Mouse (Mus musculus) hindbrain, embryonic 12.5 days (tissue): ENCODE results near the gene Pias3. TPM values are rescaled to one million over a fixed set of nuclear protein-coding genes. Genes with fewer than 3 reads are reported as not detected.
"Not testable (repeated sequence)": the region's sequence is repeated elsewhere in the genome, so short reads cannot be mapped to it uniquely, and the experiment has no call there.

Experiments
- ATAC-seq: fragments of 200-750 bp; cut with Nextera tagmentation; 2 replicates; pipeline ENCODE4 v1.8.0; 2017; ENCODE audit warnings: moderate TSS enrichment; ENCODE audit not compliant: low FRiP score
- H3K27ac ChIP-seq: fragments of 300-500 bp; sonication (generic); 2 replicates; pipeline ENCODE4 v1.5.1; 2016; ENCODE audit warnings: mild to moderate bottlenecking
- H3K27me3 ChIP-seq: fragments of 300-500 bp; sonication (generic); 2 replicates; pipeline ENCODE4 v1.6.1; 2016; ENCODE audit warnings: mild to moderate bottlenecking
- H3K36me3 ChIP-seq: fragments of 300-500 bp; sonication (generic); 2 replicates; pipeline ENCODE4 v1.6.1; 2016; ENCODE audit warnings: mild to moderate bottlenecking
- H3K4me1 ChIP-seq: fragments of 300-500 bp; sonication (generic); 2 replicates; pipeline ENCODE4 v1.6.1; 2016
- H3K4me2 ChIP-seq: fragments of 300-500 bp; sonication (generic); replicated peaks from 2 replicates; pipeline ENCODE4 v1.6.1; 2016; ENCODE audit warnings: mild to moderate bottlenecking
- H3K4me3 ChIP-seq: fragments of 300-500 bp; sonication (generic); 2 replicates; pipeline ENCODE4 v1.5.1; 2016; ENCODE audit warnings: mild to moderate bottlenecking
- H3K9ac ChIP-seq: fragments of 300-500 bp; sonication (generic); 2 replicates; pipeline ENCODE4 v1.6.1; 2016; ENCODE audit warnings: mild to moderate bottlenecking, moderate library complexity
- H3K9me3 ChIP-seq: fragments of 300-500 bp; sonication (generic); replicated peaks from 2 replicates; pipeline ENCODE4 v1.6.1; 2016; ENCODE audit warnings: mild to moderate bottlenecking
- WGBS: fragments of 180-500 bp; shearing (Covaris S2); methylation state at CpG from one replicate; pipeline ENCODE4 v1.1.7; 2016; 5-methylcytosine and 5-hydroxymethylcytosine counted together
- polyA plus RNA-seq: library from polyadenylated mRNA; unstranded; fragments of >200 nt; fragmentation: Nextera tagmentation; extraction: Ambion mirVana; gene quantifications from 2 replicates; pipeline ENCODE4 v1.2.1, GENCODE M21; 2016

Gene Pias3
- polyA plus RNA-seq, 1 experiment from 2014 or later: 48.2 TPM

DNA sequence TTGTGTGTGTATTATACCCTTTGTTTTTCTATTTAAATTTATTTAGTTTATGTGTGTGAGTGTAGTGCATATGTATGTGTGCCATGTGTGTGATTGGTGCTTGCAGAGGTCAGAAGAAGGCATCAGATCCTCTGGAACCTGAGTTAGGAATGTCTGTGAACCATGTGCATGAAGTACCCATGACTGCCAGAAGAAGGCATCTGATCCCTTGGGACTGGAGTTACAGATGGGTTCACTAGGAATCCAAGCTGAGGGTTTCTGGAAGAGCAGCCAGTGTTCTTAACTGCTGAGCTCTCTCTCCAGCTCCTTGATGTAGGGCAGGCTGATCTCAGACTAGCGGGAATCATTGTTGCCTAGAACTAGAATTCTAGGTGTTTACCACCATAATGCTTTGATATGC, 41.8 kb downstream of the Pias3 start:
- Histone ChIP-seq H3K27ac (no peak overlapping the region), H3K27me3 (no peaks in the 10 kb centered on the region), H3K36me3 (no peaks in the 10 kb centered on the region), H3K9me3 (no peaks in the 10 kb centered on the region), H3K9ac (no peak overlapping the region), H3K4me2 (no peak overlapping the region), H3K4me1 (no peaks in the 10 kb centered on the region), H3K4me3 (no peak overlapping the region)
- ATAC-seq: no peak
- 82% methylated on average over 1 of the region's 1 CpGs for WGBS

GRCm38 (mm10) chr3:96740279-96740678, 44.1 kb downstream of the Pias3 start:
- not testable (repeated sequence) for H3K9me3 ChIP-seq, H3K4me3 ChIP-seq, H3K36me3 ChIP-seq, ATAC-seq, H3K4me2 ChIP-seq, H3K27ac ChIP-seq, H3K4me1 ChIP-seq, H3K27me3 ChIP-seq, H3K9ac ChIP-seq

GRCm38 (mm10) chr3:96744348-96744747, 48.2 kb downstream of the Pias3 start:
- no peak overlapping the region for H3K27ac ChIP-seq
- H3K4me3 ChIP-seq: no peak overlapping the region
- H3K9ac ChIP-seq: no peak overlapping the region
- no peaks in the 10 kb centered on the region for H3K4me1 ChIP-seq
- no peaks in the 10 kb centered on the region for H3K9me3 ChIP-seq
- 0 out of 2 replicates have a peak, but pooled peaks cover 2% of the 10 kb centered on the region for H3K36me3 ChIP-seq
- H3K27me3 ChIP-seq: no peaks in the 10 kb centered on the region
- ATAC-seq: no peak
- 98% methylated on average over 3 of the region's 3 CpGs for WGBS
- H3K4me2 ChIP-seq: no peak overlapping the region

DNA sequence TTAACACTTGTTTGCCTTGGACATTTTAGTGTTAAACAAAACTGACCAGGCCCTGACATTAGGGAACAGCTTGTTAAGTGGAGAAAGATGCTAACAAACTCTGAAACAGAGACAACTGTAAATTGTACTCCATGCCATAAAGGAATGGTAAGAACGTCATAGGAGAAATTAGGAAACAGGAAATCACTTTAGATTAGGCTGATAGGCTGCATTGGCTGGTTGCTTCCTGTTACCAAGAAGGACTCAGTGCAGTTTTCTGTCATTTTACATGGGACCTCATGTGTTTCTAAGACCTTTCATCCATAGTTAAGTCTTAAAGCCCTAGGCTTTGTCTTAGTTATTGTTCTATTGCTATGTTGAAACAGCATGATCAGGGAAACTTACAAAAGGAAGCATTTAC, 50.6 kb downstream of the Pias3 start:
- WGBS: 83% methylated on average over 1 of the region's 1 CpGs
- Histone ChIP-seq H3K27ac (no peak overlapping the region), H3K4me1 (no peaks in the 10 kb centered on the region), H3K9ac (no peak overlapping the region), H3K36me3 (0 out of 2 replicates have a peak, but pooled peaks cover 2% of the 10 kb centered on the region), H3K4me2 (no peak overlapping the region), H3K4me3 (no peak overlapping the region), H3K27me3 (no peaks in the 10 kb centered on the region), H3K9me3 (no peaks in the 10 kb centered on the region)
- no peak for ATAC-seq

Other genes with a start within 250 kb of the Pias3 start
- not detected in 2 replicates for gene BC107364, start 244.1 kb upstream of the Pias3 start, polyA plus RNA-seq
- 0.70 and 2.5 TPM in 2 replicates for gene Hfe2, start 171.2 kb upstream of the Pias3 start, polyA plus RNA-seq
- gene Txnip, start 138.4 kb upstream of the Pias3 start, polyA plus RNA-seq: 58.7 and 59.9 TPM in 2 replicates
- gene Gm16253, start 119.4 kb upstream of the Pias3 start, polyA plus RNA-seq: 1.3 and 1.7 TPM in 2 replicates
- 40.0 and 42.3 TPM in 2 replicates for gene Polr3gl, start 102.2 kb upstream of the Pias3 start, polyA plus RNA-seq
- gene Ankrd34a, start 99.7 kb upstream of the Pias3 start, polyA plus RNA-seq: 4.6 and 5.1 TPM in 2 replicates
- gene Lix1l, start 95.2 kb upstream of the Pias3 start, polyA plus RNA-seq: 6.6 and 7.3 TPM in 2 replicates
- 142 and 152 TPM in 2 replicates for gene Rbm8a, start 66.5 kb upstream of the Pias3 start, polyA plus RNA-seq
- 40.8 and 48.2 TPM in 2 replicates for gene Pex11b, start 61.0 kb upstream of the Pias3 start, polyA plus RNA-seq
- gene Gm42957, start 60.9 kb upstream of the Pias3 start, polyA plus RNA-seq: 0.31 and 0.36 TPM in 2 replicates
- 0.71 and 1.3 TPM in 2 replicates for gene Itga10, start 50.8 kb upstream of the Pias3 start, polyA plus RNA-seq
- 0.57 and 0.58 TPM in 2 replicates for gene Ankrd35, start 26.3 kb upstream of the Pias3 start, polyA plus RNA-seq
- 10.9 and 13.9 TPM in 2 replicates for gene Nudt17, start 12.2 kb downstream of the Pias3 start, polyA plus RNA-seq
- 35.9 and 36.0 TPM in 2 replicates for gene Polr3c, start 31.2 kb downstream of the Pias3 start, polyA plus RNA-seq
- 78.2 and 87.9 TPM in 2 replicates for gene Rnf115, start 31.3 kb downstream of the Pias3 start, polyA plus RNA-seq
- 0.09 TPM in 1 of 2 replicates, not detected in the other for gene Pdzk1, start 132.9 kb downstream of the Pias3 start, polyA plus RNA-seq
- gene Cd160, start 133.0 kb downstream of the Pias3 start, polyA plus RNA-seq: 0.13 and 0.19 TPM in 2 replicates
- gene Gja5, start 208.3 kb downstream of the Pias3 start, polyA plus RNA-seq: 5.8 and 8.3 TPM in 2 replicates
- 40.1 and 44.5 TPM in 2 replicates for gene Gpr89, start 209.0 kb downstream of the Pias3 start, polyA plus RNA-seq
- 0.03 and 0.05 TPM in 2 replicates for gene Gja8, start 229.6 kb downstream of the Pias3 start, polyA plus RNA-seq